Mouse (Mus musculus) CH12F3 (cell line): ENCODE data around the gene Dop1b.

ENCODE experiments used
- in situ Hi-C: fragments of 300-500 bp; cut with MboI; formaldehyde crosslinking; loops from 2 replicates; pipeline ENCODE4 v1.14.3; 2020; ENCODE audit warnings: low sequenced_read_pairs

Gene Dop1b

DNA sequence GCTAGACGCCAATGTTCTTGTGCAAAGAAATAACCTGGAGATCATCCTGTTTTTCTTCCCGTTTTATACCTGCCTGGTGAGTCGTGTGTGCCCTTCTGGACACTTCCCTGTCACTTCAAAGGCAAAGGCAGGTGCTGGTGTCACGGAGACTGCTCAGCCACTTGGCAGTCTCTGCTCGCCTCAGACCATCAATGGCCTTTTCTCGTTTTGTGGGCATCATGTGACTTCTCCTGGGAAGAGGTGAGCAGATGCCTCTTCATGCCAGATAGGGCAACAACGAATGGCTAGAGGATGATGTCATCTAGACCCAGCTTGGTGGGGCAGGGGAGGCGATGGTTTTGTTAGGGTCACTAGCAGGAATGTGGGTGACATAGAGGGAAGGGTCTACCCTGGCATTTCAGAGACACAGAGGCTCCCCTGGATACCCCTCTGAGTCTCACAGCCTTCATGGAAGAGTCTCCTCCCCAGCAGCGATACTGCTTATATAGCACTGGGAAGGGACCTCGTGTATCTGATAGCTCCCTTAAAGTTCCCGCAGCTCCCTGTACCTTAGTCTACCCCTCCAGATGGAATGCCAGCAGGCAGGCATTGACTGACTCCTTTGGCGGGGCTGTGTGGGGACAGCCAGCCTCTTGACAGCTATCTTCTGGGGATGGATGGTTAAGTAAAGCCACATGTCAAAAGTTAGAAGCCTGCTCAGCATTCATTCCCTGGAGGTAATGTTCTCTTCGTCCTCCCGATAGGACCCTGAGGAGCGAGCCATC is 37.6 kb downstream of the Dop1b start:
- in situ Hi-C loops, result no loop called here

DNA sequence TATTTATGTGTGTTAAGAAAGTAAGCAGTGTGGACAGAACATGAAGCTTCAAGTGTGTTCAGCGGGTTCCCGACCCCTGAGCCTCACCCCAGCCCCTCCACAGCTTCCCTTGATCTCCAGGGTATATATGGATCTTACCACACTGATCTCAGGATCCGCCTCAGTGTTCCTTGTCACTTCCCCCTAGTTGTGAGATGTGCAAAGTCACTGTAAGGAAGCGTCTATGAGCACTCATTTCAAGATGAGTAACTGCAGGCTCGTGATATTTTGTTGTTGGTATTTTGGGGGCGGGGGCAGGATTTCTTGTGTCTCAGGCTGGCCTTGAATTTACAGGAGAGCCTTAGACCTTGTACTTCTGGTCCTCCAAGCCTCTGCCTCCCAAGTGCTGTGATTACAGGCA is 38.8 kb downstream of the Dop1b start:
- in situ Hi-C loops, result loop anchor here (10.0 kb wide), 1 partner anchor 56 kb away; no protein-coding TSS in a partner anchor

DNA sequence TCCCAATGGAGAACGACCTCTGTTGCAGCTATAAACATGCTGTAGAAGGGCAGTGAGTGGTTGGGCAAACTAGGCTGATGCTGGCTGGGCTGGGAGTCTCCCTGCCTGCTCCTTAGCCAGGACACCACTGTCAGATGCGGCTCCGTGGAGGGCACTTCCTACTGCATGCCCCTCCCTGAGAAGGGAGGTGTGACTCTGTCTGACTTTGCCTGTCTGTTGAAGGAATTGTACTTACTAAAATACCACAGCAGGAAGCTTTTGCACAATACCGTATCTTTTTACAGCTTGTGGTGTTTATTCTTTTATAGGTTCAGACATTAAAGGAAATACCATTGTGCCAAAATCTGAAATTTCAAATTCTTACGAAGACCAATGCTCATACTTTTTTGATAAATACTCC is 40.1 kb downstream of the Dop1b start:
- in situ Hi-C loops, result loop anchor here (10.0 kb wide), 1 partner anchor 57 kb away; no protein-coding TSS in a partner anchor

DNA sequence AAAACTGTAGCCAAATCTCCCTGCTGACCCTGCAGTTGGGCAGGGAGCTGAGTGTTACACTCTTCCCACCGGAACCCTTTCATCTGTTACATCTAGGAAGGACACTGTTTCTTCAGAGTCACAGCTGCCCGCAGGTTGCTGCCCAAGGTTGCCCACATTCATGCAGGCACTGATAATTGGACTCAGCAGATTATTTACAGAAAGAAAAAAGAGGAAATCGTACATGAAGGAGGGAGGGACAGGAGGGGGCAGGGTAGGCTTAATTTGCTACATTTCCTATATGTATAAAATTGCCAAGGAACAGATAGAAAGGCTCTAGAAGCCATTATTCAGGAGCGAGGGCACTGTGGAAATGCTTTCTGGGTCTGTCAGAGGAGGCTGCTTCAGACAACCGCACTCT is 44.9 kb downstream of the Dop1b start:
- in situ Hi-C loops, result loop anchor here (10.0 kb wide), 1 partner anchor 62 kb away; no protein-coding TSS in a partner anchor

DNA sequence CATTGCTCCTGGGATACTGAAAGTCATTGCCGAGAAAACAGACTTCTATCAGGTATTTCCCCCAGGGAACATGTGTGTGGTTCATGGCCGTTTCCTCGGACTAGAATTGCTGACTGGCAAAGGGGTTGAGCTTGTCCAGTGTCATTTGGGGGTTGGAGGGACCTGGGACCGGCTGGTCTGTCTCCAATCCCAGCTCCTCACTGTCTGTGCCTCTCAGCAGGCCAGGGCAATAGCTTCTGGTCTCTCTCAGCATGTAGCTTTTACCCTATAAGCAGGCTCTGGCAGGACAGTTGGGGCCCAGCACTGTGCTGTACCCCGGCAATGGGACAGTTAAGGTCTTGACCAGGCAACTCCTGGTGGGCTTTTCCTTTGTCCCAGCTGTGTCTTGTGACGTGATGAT is 51.7 kb downstream of the Dop1b start:
- in situ Hi-C loops, result no loop called here

DNA sequence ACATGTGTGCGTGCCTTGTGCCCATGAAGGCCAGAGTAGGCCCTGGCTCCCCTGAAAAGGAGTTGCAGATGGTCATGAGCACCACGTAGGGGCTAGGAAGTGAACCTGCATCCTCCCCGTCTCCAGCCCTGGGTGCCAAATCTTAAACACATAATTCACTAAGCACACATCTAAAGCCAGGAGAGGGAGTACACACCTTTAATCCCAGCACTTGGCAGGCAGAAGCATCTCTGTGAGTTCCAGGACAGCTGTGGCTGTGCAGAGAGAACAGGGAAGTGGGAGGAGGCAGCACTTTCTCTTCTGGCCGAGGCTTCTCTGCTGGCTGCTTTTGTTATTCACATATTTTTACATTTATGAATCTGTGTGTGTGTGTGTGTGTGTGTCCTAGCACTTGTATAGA is 52.9 kb downstream of the Dop1b start:
- in situ Hi-C loops, result no loop called here

DNA sequence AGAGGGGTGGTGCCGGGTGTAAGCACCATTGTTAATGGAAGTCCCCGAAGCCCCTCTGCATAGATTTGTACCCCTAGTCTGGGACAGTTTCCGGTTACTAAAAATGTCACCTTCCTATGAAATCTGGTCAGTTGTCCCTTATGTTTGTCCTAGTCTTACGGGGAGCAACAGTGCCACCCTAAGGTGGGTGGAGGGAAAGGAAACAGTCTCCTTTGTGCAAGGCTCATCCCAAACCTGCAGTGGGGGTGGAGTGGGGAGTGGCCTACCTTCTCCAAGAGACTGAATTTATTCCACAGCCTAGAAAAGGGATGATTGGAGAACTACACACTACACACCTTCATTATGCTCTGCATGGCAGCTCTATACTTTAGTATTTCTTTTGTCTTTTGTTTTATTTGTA is 55.3 kb downstream of the Dop1b start:
- in situ Hi-C loops, result no loop called here

DNA sequence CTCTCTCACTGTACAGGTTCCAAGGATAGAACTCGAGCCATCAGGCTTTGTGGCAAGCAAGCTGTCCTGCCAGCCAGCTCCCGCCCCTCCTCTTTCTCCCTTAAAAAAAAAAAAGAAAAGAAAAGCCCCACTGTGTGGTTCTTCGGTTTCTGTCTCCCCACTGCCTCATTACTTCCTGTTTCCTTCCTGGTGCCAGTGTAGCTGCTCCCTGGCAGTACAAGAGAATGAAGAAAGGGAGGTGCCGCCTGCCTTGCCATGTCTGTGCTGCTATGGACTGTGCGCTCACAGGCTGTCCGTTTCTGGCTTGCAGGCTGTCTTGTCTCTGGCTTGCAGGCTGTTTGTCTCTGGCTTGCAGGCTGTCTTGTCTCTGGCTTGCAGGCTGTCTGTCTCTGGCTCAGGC is 55.8 kb downstream of the Dop1b start:
- in situ Hi-C loops, result no loop called here

DNA sequence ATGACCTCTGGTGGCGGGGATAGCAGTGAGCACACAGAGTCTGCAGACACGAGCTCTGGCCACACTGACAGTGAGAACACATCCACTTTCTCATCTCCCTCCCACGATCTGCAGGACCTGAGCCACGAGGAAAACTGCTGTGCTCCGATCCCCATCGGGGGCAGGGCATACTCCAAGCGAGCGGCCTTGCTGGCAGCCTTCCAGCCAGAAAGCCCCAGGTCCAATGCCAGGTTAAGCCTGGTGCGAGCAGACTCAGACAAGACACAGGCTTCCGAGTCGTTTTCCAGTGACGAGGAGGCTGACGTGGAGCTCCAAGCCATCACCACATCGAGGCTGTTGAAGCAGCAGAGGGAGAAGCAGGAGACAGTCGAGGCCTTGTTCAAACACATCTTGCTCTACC is 57.9 kb downstream of the Dop1b start:
- in situ Hi-C loops, result loop anchor here (10.0 kb wide), 1 partner anchor 85 kb away; the partner anchor contains the start of gene Cbr3

DNA sequence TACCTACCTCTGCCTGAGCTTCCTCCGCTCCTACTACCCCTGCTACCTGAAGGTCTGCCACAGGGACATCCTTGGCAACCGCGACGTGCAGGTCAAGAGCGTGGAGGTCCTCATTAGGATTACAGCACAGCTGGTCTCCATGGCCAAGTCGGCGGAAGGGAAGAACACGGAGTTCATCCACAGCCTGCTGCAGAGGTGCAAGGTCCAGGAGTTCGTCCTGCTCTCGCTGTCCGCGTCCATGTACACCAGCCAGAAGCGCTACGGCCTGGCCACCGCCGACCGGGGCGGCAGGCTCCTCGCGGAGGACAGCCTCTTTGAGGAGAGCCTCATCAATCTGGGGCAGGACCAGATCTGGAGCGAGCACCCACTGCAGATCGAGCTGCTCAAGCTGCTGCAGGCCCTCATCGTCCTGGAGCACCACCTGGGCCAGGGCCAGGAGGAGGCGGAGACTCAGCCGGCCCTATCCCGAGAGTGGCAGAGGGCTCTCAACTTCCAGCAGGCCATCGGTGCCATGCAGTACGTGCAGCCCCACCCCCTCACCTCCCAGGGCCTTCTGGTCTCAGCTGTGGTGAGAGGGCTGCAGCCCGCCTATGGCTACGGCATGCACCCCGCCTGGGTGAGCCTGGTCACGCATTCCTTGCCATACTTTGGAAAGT is 58.7 kb downstream of the Dop1b start:
- in situ Hi-C loops, result loop anchor here (10.0 kb wide), 1 partner anchor 86 kb away; the partner anchor contains the start of gene Cbr3

DNA sequence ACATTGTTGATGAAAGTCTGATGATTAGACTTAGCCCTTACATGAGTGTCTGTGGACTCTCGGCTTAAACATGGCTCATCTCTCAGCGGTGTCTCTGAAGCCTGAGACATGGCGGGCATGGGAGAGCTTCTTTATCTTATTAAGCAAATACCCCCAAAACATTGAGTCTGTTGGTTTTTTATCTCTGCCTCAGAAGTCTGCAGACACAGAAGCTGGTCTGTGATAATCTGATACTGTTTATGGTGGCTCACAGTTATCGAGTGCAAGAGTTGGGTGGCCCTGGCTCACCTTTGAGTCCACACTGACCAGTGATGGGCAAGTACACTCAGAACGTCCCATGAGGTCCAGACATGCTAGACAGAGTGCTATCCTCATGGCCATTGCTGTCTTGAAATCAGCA is 63.0 kb downstream of the Dop1b start:
- in situ Hi-C loops, result loop anchor here (10.0 kb wide), 1 partner anchor 90 kb away; the partner anchor contains the start of gene Cbr3

DNA sequence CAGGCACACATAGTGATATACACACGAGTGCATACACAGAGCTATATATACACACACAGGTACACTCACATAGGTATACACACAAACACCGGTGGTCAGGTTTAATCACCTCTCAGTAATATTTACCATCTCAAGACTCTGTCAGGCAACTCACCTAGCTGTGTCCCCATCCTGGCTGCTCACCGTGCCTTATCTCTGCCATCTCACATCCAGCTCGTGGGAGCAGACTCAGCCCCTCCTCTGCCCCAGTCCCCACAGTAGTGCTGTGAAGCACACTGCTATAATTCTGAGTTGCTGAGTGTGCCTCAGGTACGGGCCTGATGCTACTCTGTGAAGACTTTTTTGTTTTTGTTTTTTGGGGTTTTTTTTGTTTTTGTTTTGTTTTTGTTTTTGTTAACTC is 64.8 kb downstream of the Dop1b start:
- in situ Hi-C loops, result loop anchor here (10.0 kb wide), 1 partner anchor 92 kb away; the partner anchor contains the start of gene Cbr3

DNA sequence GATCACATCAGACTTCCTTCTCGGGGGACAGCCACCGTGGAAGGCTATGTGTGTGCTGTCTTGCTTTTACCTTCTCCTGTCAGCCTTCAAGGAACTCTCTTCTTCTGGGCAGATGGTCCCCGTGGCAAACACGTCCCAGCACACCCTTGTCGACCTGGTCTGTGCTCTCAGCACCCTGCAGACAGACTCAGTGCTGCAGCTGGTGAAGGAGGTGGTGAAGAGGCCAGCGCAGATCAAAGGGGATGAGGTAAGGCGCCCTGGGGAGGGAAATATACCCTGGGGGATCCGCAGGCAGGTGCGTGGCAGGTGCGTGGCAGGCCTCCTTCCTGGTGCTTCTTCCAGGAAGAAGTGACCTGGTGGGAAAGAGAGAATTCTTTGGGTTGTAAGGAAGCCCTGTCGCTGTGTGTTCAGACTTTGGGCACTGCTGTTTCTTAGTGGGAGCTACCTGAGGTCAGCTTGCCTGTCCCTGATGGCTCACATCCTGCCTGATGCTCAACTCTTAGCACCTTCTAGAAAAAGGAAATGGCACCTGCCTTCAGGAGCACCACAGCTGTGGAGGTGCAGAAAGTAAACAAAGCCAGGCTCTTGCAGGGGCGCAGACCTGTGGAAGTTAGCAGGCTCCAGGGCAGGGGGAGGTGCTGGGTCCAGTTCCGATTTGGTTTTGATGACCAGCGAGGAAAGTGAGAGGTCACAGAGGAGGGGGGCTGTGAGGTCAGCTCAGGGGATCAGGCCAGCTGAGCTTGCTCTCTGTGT is 65.7 kb downstream of the Dop1b start:
- in situ Hi-C loops, result loop anchor here (10.0 kb wide), 1 partner anchor 93 kb away; the partner anchor contains the start of gene Cbr3

DNA sequence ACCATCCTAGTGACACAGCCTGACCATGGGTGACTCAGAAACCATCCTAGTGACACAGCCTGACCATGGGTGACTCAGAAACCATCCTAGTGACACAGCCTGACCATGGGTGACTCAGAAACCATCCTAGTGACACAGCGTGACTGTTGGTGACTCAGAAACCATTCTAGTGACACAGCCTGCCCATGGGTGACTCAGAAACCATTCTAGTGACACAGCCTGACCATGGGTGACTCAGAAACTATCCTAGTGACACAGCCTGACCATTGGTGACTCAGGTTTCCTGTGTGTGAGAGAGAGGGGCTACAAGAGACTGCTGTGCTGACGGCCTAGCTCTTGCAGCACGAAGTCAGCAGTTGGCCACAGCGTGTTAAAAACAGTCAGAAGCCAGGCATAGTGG is 66.7 kb downstream of the Dop1b start:
- in situ Hi-C loops, result loop anchor here (10.0 kb wide), 1 partner anchor 94 kb away; the partner anchor contains the start of gene Cbr3

DNA sequence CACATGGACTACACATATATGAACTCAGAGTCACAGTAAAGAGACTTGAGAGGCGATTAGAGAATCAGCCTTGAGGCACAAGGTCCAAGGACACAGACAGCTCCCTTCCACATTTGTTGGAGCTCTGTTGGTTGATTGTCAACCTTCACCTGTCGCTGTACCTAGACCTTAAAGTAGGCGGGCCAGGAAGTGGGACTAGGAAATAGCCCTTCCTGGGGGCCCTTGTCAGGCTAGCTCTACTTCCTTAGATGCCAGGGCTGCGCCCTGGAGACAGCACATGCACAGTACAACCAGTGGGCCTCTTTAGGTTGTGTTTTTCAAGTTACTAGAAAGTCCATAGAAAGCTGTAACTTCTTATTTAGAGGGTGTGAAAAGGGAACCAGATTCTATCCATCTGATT is 67.8 kb downstream of the Dop1b start:
- in situ Hi-C loops, result loop anchor here (10.0 kb wide), 1 partner anchor 95 kb away; the partner anchor contains the start of gene Cbr3

DNA sequence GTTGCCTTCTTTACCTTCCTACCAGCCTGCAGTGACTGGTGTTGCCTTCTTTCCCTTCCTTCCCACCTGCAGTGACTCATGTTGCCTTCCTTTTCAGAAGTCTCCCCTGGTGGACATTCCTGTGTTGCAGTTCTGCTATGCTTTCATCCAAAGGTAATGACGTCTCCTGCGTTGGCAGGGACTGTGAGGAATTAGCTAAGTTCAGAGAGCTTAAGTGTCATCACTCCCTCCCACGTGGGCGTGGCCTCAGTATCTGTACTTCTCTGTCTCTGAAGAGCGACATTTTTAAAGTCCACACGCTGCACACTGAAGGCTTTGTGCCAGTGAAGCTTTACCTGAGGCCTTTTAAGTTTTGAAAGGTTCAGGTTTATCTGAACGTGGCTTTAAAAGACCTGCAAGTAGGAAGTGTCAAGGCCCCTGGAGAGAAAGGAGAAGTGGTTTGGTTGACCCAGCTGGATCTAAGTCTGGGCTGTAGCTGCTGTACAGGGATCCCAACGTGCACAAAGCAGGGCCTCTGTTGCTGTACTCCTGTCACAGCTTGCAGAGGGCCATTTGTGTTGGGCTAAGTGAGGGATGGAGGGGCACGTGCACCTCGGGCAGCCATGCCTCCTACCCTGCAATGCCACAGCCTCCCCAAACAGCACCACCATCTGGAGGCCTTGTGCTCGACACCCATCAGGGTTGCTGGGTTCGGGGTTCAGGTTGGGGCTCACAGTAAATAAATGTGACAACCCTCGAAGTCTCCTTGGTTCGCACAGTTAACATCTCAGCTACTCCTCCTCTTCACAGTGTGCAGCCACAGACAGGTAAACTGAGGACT is 69.2 kb downstream of the Dop1b start:
- in situ Hi-C loops, result no loop called here

DNA sequence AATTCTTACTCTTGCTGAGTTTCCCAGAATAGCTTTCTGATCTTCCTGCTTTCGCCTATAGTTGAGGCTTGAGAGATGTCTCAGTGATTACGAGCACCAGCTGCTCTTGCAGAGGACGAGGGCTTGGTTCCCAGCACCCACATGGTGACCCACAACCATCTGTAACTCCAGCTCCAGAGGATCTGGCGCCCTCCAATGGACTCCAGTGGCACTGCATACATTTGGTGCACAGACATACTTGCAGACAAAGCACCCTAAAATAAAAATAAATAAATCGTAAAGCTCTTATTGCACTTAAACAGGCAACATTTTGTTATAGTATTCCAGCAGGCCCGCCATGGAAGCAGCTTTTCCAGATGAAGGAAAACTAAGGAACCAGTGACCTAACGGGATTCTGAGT is 72.5 kb downstream of the Dop1b start:
- in situ Hi-C loops, result no loop called here

DNA sequence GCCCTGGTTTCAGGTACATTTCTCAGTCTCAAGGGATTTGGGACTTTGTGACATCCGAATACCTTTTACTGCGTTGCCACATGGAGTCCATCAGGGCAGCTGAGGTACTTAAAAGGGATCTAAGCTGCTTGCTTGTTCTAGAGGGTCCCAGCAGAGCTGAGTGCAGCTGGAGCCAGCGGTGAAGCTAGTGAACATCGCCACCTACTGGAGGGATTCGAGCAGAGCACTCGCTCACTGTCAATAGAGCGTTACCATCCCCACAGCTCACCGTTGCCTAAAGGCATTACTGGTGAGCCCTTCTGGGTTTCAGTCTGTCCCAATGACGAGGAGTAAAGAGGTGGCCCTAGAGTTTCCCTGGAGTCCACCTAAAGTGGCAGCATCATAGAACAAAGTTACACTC is 74.1 kb downstream of the Dop1b start:
- in situ Hi-C loops, result no loop called here

DNA sequence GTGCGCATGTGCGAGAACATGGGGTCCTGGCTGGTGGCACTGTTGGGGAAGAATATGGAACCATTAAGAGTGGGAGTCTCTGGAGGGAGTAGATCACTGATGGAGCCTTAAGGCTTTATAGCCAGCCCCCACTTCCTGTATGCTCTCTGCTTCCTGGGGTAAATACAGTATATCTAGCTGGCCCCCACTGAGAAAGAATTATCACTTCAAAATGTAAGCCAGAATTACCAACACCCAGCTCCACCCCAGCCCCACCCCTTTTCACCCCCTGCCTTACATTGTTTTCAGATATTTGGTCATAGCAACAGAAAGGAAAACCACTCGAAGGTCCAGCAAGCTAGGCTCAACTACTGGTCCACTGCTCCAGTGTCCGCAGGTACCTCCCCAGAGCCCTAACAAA is 76.7 kb downstream of the Dop1b start:
- in situ Hi-C loops, result no loop called here

DNA sequence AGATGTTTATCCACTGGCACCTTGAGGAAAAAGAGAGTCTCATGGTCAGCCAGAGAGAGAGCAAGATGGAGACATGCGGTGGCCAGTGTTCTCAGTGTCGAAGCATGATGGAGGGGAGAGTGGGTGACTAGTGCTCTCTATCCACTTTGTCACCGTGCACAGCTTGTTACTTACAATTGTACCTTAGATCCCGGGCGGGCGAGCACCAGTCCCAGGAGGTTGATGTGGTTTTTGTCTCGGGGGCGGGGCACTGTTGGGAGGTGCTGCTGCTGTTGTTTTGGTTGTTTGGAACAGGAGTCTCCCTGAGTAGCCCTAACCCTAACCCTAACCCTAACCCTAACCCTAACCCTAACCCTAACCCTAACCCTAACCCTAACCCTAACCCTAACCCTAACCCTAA is 77.2 kb downstream of the Dop1b start:
- in situ Hi-C loops, result no loop called here
